Mouse (Mus musculus) right cerebral cortex, postnatal 10 days (tissue): ENCODE measurements at regions not wholly inside any gene's neighbourhood (a gene's known extent, or its start where the extent isn't known, plus 50 kb on each side); places are given as distances from the start of the nearest gene placed in this dataset.
"Not testable (repeated sequence)": the region's sequence is repeated elsewhere in the genome, so short reads cannot be mapped to it uniquely, and the experiment has no call there.

Experiments used
- DNase-seq, 2 experiments: peaks; one replicate each; pipeline ENCODE4 v3.0.0; 2021; ENCODE audit warnings: low spot score in 2 of 2

- no peak for DNase-seq
Observed at GRCm38 (mm10) chr3:6886200-6887052, 266.2 kb upstream of the 1700008P02Rik start.

- DNase-seq: no peak
Observed at GRCm38 (mm10) chr3:6883401-6883800, 263.2 kb upstream of the 1700008P02Rik start.

- DNase-seq: no peak
Observed at GRCm38 (mm10) chr3:6876265-6876664, 256.0 kb upstream of the 1700008P02Rik start.

GRCm38 (mm10) chr3:6872170-6872569 is 251.9 kb upstream of the 1700008P02Rik start:
- no peak for DNase-seq

GRCm38 (mm10) chr3:6871752-6872151 is 251.5 kb upstream of the 1700008P02Rik start:
- no peak for DNase-seq

GRCm38 (mm10) chr3:6866148-6866483 is 245.9 kb upstream of the 1700008P02Rik start:
- DNase-seq: no peak

- DNase-seq: peak; percentile 84 to 87
Observed at GRCm38 (mm10) chr3:6865462-6866147, 245.4 kb upstream of the 1700008P02Rik start.

- no peak for DNase-seq
Observed at GRCm38 (mm10) chr3:6859866-6860180, 239.6 kb upstream of the 1700008P02Rik start.

- no peak for DNase-seq
Observed at GRCm38 (mm10) chr3:6858982-6859865, 239.0 kb upstream of the 1700008P02Rik start.

- no peak for DNase-seq
Observed at GRCm38 (mm10) chr3:6819332-6819731, 199.1 kb upstream of the 1700008P02Rik start.

- no peak for DNase-seq
Observed at GRCm38 (mm10) chr3:6812346-6812745, 192.1 kb upstream of the 1700008P02Rik start.

GRCm38 (mm10) chr3:6809381-6809950 is 189.2 kb upstream of the 1700008P02Rik start:
- DNase-seq: no peak

GRCm38 (mm10) chr3:6800092-6800716 is 180.0 kb upstream of the 1700008P02Rik start:
- not testable (repeated sequence) for DNase-seq

- no peak for DNase-seq
Observed at GRCm38 (mm10) chr3:6768506-6768905, 148.3 kb upstream of the 1700008P02Rik start.

- not testable (repeated sequence) for DNase-seq
Observed at GRCm38 (mm10) chr3:6768085-6768484, 147.8 kb upstream of the 1700008P02Rik start.

GRCm38 (mm10) chr3:6759172-6759571 is 138.9 kb upstream of the 1700008P02Rik start:
- DNase-seq: peak in 1 of 2 experiments; percentile 20

- no peak for DNase-seq
Observed at GRCm38 (mm10) chr3:6757562-6757961, 137.3 kb upstream of the 1700008P02Rik start.

- not testable (repeated sequence) for DNase-seq
Observed at GRCm38 (mm10) chr3:6750746-6751145, 130.5 kb upstream of the 1700008P02Rik start.

- DNase-seq: no peak
Observed at GRCm38 (mm10) chr3:6731372-6732297, 111.4 kb upstream of the 1700008P02Rik start.

GRCm38 (mm10) chr3:6730066-6730465 is 109.8 kb upstream of the 1700008P02Rik start:
- DNase-seq: no peak
